Mouse (Mus musculus): ENCODE results near the gene Prss12. TPM values are rescaled to one million over a fixed set of nuclear protein-coding genes. Genes with fewer than 3 reads are reported as not detected.

The Prss12 gene
- polyA plus RNA-seq (2012; rRNA removed) = 0.13 and 0.19 TPM in 2 replicates

DNA sequence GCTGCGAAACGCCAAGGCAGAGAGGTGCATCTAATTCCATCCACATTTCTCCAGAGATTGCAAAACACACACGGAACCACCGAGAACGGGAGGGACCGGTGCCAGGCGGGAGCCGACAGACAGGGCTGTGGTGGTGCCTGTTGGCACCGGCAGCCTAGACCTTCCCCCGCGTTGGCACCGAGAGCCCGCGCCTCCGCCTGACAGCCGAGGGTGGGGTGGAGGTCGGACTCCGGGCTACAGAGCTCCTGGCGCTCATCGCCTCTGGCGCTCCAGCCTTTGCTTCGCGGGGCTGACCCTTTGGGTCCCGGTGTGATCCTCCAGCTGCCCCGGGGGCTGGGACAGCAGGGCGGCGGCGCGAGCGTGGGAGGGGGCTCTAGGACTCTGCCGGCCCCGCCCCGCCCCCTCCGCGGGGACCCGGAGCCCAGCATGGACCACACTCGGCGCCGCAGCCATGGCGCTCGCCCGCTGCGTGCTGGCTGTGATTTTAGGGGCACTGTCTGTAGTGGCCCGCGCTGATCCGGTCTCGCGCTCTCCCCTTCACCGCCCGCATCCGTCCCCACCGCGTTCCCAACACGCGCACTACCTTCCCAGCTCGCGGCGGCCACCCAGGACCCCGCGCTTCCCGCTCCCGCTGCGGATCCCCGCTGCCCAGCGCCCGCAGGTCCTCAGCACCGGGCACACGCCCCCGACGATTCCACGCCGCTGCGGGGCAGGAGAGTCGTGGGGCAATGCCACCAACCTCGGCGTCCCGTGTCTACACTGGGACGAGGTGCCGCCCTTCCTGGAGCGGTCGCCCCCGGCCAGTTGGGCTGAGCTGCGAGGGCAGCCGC lies at the start of gene Prss12:
Gene Prss12 (plus strand): TSS at position 206 of the 830 bp plus-strand sequence.

Other genes with a start within 250 kb of the Prss12 start
- 0.05 and 0.14 TPM in 2 replicates for gene Synpo2, start 210.8 kb upstream of the Prss12 start, polyA plus RNA-seq (2012; rRNA removed)
- gene Sec24d, start 179.5 kb upstream of the Prss12 start, polyA plus RNA-seq (2012; rRNA removed) = 8.3 and 9.7 TPM in 2 replicates
- 6.6 and 6.7 TPM in 2 replicates for gene Mettl14, start 60.8 kb upstream of the Prss12 start, polyA plus RNA-seq (2012; rRNA removed)
- 0.08 and 0.10 TPM in 2 replicates for gene Ndst3, start 243.9 kb downstream of the Prss12 start, polyA plus RNA-seq (2012; rRNA removed)